Mouse (Mus musculus) erythroblast, adult 5-6 weeks (primary cell): ENCODE measurements around the gene Tmtc1. TPM values are rescaled to one million over a fixed set of nuclear protein-coding genes. Genes with fewer than 3 reads are reported as not detected.

Experiments
- ATAC-seq: replicated peaks from 2 replicates; pipeline ENCODE4 v1.8.0; 2016; ENCODE audit warnings: moderate number of reproducible peaks, mild to moderate bottlenecking, moderate TSS enrichment, inconsistent platforms; ENCODE audit not compliant: poor library complexity, low FRiP score, severe bottlenecking
- total RNA-seq, 2 experiments: library from RNA; stranded (forward) in 1 of 2; stranded (reverse) in 1 of 2; fragments of 150-400 nt in 1 of 2; fragments of 200-764, 138-1000 nt in 1 of 2; gene quantifications; 2 replicates each; pipeline versions ENCODE4 v1.2.3 to v1.2.4; 2015 to 2017; ENCODE audit warnings: low replicate concordance in 2 of 2

Tmtc1 gene
- total RNA-seq, 2 experiments from 2014 or later, result 0.09 TPM; not detected in 1

- no peak for ATAC-seq
Observed at GRCm38 (mm10) chr6:148259074-148259473, 185.1 kb downstream of the Tmtc1 start.

- no peak for ATAC-seq
Observed at GRCm38 (mm10) chr6:148257805-148258204, 186.4 kb downstream of the Tmtc1 start.

- no peak for ATAC-seq
Observed at GRCm38 (mm10) chr6:148256109-148256508, 188.1 kb downstream of the Tmtc1 start.

GRCm38 (mm10) chr6:148255395-148256053 lies 188.7 kb downstream of the Tmtc1 start:
- ATAC-seq, result no peak

GRCm38 (mm10) chr6:148249221-148249620 lies 195.0 kb downstream of the Tmtc1 start:
- ATAC-seq, result no peak

- ATAC-seq, result no peak
Observed at GRCm38 (mm10) chr6:148248625-148249024, 195.6 kb downstream of the Tmtc1 start.

GRCm38 (mm10) chr6:148246544-148246943 lies 197.6 kb downstream of the Tmtc1 start:
- ATAC-seq, result no peak

GRCm38 (mm10) chr6:148244836-148245235 lies 199.4 kb downstream of the Tmtc1 start:
- ATAC-seq, result no peak

- ATAC-seq, result no peak
Observed at GRCm38 (mm10) chr6:148242304-148242703, 201.9 kb downstream of the Tmtc1 start.

- ATAC-seq, result no peak
Observed at GRCm38 (mm10) chr6:148241685-148242084, 202.5 kb downstream of the Tmtc1 start.

- ATAC-seq, result no peak
Observed at GRCm38 (mm10) chr6:148239311-148239710, 204.9 kb downstream of the Tmtc1 start.

GRCm38 (mm10) chr6:148237453-148237852 lies 206.7 kb downstream of the Tmtc1 start:
- no peak for ATAC-seq

GRCm38 (mm10) chr6:148234105-148234828 lies 209.9 kb downstream of the Tmtc1 start:
- ATAC-seq, result no peak

- no peak for ATAC-seq
Observed at GRCm38 (mm10) chr6:148227542-148227941, 216.6 kb downstream of the Tmtc1 start.

GRCm38 (mm10) chr6:148222686-148223085 lies 221.5 kb downstream of the Tmtc1 start:
- ATAC-seq, result no peak

- no peak for ATAC-seq
Observed at GRCm38 (mm10) chr6:148218235-148219076, 225.7 kb downstream of the Tmtc1 start.

GRCm38 (mm10) chr6:148216752-148217151 lies 227.4 kb downstream of the Tmtc1 start:
- ATAC-seq, result no peak

- ATAC-seq, result no peak
Observed at GRCm38 (mm10) chr6:148214765-148215164, 229.4 kb downstream of the Tmtc1 start.

- ATAC-seq, result peak; percentile 94
Observed at GRCm38 (mm10) chr6:148211897-148212680, 232.1 kb downstream of the Tmtc1 start, which contains the start of gene Ergic2. Gene Ergic2, minus strand, starts transcription at chr6:148212374.
